Mouse (Mus musculus) forebrain, embryonic 15.5 days (tissue): Measurements from ENCODE around the gene Slpi. TPM values are rescaled to one million over a fixed set of nuclear protein-coding genes. Genes with fewer than 3 reads are reported as not detected.

Experiments
- ATAC-seq: fragments of 200-750 bp; cut with Nextera tagmentation; replicated peaks from 2 replicates; pipeline ENCODE4 v1.8.0; 2017; ENCODE audit warnings: mild to moderate bottlenecking, moderate TSS enrichment, moderate library complexity
- H3K27ac ChIP-seq: fragments of 300-500 bp; sonication (generic); replicated peaks from 2 replicates; pipeline ENCODE4 v1.5.1; 2015; ENCODE audit warnings: mild to moderate bottlenecking, inconsistent platforms
- H3K27me3 ChIP-seq: fragments of 300-500 bp; sonication (generic); 2 replicates; pipeline ENCODE4 v1.6.1; 2015; ENCODE audit warnings: inconsistent platforms
- H3K36me3 ChIP-seq: fragments of 300-500 bp; sonication (generic); 2 replicates; pipeline ENCODE4 v1.6.1; 2015; ENCODE audit warnings: mild to moderate bottlenecking, inconsistent platforms
- H3K4me1 ChIP-seq: fragments of 300-500 bp; sonication (generic); 2 replicates; pipeline ENCODE4 v1.6.1; 2015; ENCODE audit warnings: inconsistent platforms
- H3K4me2 ChIP-seq: fragments of 300-500 bp; sonication (generic); replicated peaks from 2 replicates; pipeline ENCODE4 v1.6.1; 2015; ENCODE audit warnings: mild to moderate bottlenecking, inconsistent platforms
- H3K4me3 ChIP-seq: fragments of 300-500 bp; sonication (generic); 2 replicates; pipeline ENCODE4 v1.5.1; 2015; ENCODE audit warnings: mild to moderate bottlenecking, inconsistent platforms
- H3K9ac ChIP-seq: fragments of 300-500 bp; sonication (generic); replicated peaks from 2 replicates; pipeline ENCODE4 v1.6.1; 2015; ENCODE audit warnings: mild to moderate bottlenecking, inconsistent platforms
- H3K9me3 ChIP-seq: fragments of 300-500 bp; sonication (generic); 2 replicates; pipeline ENCODE4 v1.6.1; 2016; ENCODE audit warnings: inconsistent platforms
- WGBS: fragments of 180-500 bp; shearing (Covaris S2); methylation state at CpG from one replicate; pipeline ENCODE4 v1.1.7; 2015; ENCODE audit warnings: mixed read lengths; 5-methylcytosine and 5-hydroxymethylcytosine counted together
- polyA plus RNA-seq: library from polyadenylated mRNA; unstranded; fragments of >200 nt; fragmentation: Nextera tagmentation; extraction: Ambion mirVana; gene quantifications from 2 replicates; pipeline ENCODE4 v1.2.1, GENCODE M21; 2015

Slpi gene
- polyA plus RNA-seq, 1 experiment from 2014 or later, result not detected

DNA sequence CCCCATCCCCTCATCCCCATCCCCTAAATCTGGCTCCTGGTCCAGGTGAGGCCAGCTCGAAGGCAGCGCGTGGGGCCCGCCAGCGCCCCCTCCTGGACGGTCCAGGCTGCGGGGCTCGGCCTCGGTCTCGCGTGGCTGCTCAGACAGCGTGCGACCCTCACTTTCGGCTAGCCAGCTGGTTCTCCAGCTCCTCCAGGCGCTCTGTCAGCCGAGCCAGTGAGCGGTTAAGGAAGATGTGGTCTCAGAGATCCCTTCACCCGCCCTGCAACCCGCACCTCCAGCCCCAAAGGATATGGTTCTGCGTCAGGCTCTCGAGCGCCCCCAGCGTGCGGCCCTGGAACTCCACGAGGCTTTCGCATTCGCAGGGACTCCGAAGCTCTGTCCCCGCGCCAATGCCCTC, 604 bp upstream of the Slpi start:
- WGBS, result under 1% methylated on average over 30 of the region's 30 CpGs
- H3K27ac ChIP-seq, result no peak overlapping the region
- H3K9me3 ChIP-seq, result no peaks in the 10 kb centered on the region
- H3K36me3 ChIP-seq, result no peaks in the 10 kb centered on the region
- H3K4me3 ChIP-seq, result peak overlapping the region; percentile 48
- H3K27me3 ChIP-seq, result no peaks in the 10 kb centered on the region; the same call in 1 of the 2 replicates
- peaks cover 19% of the 10 kb centered on the region for H3K4me1 ChIP-seq
- peak overlapping the region; percentile 65 for H3K4me2 ChIP-seq
- ATAC-seq, result peak; percentile 77
- peak overlapping the region; percentile 41 for H3K9ac ChIP-seq

DNA sequence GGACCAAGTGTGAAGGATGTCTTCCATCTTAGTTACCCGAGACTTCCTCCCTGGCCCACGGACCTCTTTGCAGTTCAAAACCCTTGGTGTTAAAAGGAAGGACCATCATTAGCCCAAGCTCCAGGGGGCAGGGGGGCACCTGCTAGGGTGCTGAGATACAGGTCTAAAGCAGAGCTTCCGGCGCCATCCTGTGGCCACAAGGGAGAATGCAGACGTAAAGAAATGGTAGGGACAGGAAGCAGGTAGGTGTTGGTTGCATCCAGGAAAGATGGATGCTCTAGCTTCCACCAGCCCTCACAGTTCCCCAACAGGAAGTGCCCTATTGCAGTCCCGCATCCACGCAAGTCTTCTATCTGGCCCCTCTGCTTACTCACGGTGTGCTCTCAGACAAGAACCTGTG, 1.9 kb downstream of the Slpi start:
- ATAC-seq, result no peak
- WGBS, result 19% methylated on average over 8 of the region's 8 CpGs
- no peaks in the 10 kb centered on the region for H3K9me3 ChIP-seq

DNA sequence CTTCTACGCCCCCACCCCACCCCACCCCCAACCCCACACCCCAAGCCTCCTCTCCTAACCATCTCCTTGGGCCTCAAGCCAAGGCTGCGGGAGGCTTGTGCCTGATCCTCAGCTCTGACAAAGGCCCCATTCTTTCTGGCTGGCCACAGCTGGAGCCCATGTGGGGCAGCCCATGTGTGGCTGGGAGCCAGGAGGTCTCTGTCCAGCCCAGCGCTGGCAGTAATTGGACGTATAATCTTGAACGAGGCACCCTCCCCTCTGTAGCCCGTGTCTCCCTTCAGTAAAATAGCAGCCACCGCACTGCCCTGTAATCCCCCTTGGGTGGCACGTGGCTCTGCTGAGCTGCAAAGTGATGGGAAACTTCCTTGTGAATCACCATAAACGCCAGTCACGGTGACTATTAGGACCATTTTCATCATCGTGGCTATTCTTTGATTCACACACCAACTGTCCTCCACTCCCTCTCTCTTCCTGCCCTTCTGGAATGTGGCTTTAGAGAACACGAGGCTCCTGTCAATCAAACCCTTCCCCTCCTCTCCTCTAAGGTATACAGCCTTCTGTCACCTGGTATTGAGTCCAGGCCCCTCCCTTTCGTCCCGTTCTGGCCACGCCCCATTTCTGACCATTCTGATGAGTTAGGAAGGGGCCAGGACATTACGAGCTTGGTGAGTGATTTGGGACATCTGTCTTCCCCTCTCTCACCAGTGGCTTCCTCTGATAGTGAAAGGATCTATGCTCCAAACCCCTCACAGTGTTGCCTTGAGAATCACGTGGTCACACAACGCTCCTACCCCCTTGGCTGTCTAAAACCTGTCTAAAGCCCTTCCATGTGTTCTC, 2.8 kb downstream of the Slpi start:
- 8% methylated on average over 18 of the region's 18 CpGs for WGBS
- Histone ChIP-seq H3K4me2 (peak overlapping the region; percentile 6; the same call in 1 of the 2 replicates), H3K9me3 (no peaks in the 10 kb centered on the region), H3K27me3 (no peaks in the 10 kb centered on the region; the same call in 1 of the 2 replicates), H3K9ac (no peak overlapping the region), H3K4me3 (no peak overlapping the region), H3K4me1 (peaks cover 19% of the 10 kb centered on the region), H3K27ac (no peak overlapping the region), H3K36me3 (no peaks in the 10 kb centered on the region)
- ATAC-seq, result peak; percentile 63; the same call in 1 of the 2 replicates

More for the DNA sequence above, 1.9 kb downstream of the Slpi start:
- Histone ChIP-seq H3K27ac (no peak overlapping the region), H3K9ac (no peak overlapping the region), H3K4me2 (no peak overlapping the region), H3K36me3 (no peaks in the 10 kb centered on the region), H3K4me1 (peaks cover 19% of the 10 kb centered on the region), H3K4me3 (no peak overlapping the region), H3K27me3 (no peaks in the 10 kb centered on the region; the same call in 1 of the 2 replicates)

DNA sequence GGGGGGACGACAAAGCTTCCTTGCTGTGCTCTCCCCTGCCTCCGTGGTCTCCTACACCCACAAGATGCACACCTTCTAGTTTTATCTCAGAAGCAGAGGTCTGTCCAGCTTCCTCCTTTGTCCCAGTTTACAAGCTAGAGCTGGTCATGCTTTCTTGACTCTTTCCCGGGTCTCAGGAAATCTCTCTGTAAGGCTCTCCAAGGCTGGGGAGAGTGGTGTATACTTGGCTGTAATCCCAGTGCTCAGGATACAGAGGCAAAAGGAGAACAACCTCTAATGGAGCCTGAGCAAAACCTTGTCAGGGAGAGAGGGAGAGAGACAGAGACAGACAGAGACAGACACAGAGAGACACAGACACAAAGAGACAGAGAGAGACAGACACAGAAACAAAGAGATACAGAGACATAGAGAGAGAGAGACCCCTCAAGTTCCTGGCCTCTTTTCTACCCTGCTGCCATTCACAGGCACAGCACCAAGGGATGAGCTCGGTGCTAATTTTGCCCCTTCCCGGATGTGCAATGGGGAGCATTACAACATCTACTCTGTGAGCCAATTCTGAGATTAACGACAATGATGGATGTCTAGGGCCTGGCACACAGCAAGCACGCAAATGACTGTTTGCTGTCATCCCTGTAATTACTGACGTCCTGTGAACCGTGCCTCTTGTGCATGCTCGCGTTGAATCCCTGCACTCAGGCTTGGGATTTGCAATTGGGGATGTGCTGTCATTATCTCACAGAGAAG, 5.1 kb downstream of the Slpi start:
- 45% methylated on average over 11 of the region's 11 CpGs for WGBS
- Histone ChIP-seq H3K9ac (no peak overlapping the region), H3K9me3 (no peaks in the 10 kb centered on the region), H3K27ac (no peak overlapping the region), H3K4me3 (no peak overlapping the region), H3K27me3 (no peaks in the 10 kb centered on the region; the same call in 1 of the 2 replicates), H3K4me1 (peaks cover 13% of the 10 kb centered on the region), H3K4me2 (no peak overlapping the region), H3K36me3 (no peaks in the 10 kb centered on the region)
- no peak for ATAC-seq

DNA sequence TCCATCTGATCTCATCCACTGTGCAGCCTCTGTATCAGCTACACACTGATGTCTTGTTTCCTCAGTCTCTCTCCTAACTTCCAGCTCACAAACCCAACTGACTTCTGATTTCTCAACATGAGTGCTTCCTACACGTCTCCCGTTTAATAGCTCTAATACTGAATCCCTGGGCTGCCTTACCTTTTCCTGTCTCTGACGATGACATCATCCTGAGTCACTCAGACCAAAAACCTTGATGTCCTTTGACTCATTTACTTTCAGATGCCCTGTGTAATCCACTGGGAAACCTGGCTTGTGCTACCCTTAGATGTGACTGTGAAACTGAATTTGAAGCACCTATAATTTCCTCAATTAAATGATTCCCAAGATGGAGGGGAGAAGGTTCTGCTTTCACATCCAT, 5.9 kb downstream of the Slpi start:
- no peak for ATAC-seq
- no peak overlapping the region for H3K4me3 ChIP-seq

DNA sequence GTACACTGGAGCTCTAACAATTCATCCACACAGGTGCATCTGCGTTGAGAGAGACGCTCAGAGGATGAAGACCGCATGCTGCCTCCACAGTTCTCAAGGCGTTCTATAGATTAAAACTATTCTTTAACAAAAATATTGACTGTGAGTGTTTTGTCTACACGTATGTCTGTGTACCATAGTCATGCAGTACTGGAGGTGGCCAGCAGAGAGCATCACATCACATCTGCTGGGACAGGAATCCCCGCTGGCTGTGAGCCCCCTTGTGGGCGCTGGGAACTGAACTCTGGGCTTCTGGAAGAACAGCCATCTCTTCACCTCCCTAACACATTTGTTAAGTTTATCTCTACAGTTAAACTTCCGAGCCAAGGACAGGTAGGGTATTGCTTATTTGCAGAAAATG, 7.2 kb downstream of the Slpi start:
- 80% methylated on average over 8 of the region's 8 CpGs for WGBS
- ATAC-seq, result no peak
- Histone ChIP-seq H3K9me3 (no peaks in the 10 kb centered on the region), H3K27ac (no peak overlapping the region), H3K9ac (no peak overlapping the region), H3K4me2 (no peak overlapping the region), H3K4me3 (no peak overlapping the region), H3K27me3 (no peaks in the 10 kb centered on the region), H3K4me1 (peaks cover 10% of the 10 kb centered on the region), H3K36me3 (no peaks in the 10 kb centered on the region)

More for the DNA sequence above, 5.9 kb downstream of the Slpi start:
- Histone ChIP-seq H3K27me3 (no peaks in the 10 kb centered on the region), H3K4me2 (no peak overlapping the region), H3K9ac (no peak overlapping the region), H3K9me3 (no peaks in the 10 kb centered on the region), H3K36me3 (no peaks in the 10 kb centered on the region), H3K27ac (no peak overlapping the region), H3K4me1 (peaks cover 10% of the 10 kb centered on the region)
- WGBS, result 87% methylated on average over 3 of the region's 3 CpGs

DNA sequence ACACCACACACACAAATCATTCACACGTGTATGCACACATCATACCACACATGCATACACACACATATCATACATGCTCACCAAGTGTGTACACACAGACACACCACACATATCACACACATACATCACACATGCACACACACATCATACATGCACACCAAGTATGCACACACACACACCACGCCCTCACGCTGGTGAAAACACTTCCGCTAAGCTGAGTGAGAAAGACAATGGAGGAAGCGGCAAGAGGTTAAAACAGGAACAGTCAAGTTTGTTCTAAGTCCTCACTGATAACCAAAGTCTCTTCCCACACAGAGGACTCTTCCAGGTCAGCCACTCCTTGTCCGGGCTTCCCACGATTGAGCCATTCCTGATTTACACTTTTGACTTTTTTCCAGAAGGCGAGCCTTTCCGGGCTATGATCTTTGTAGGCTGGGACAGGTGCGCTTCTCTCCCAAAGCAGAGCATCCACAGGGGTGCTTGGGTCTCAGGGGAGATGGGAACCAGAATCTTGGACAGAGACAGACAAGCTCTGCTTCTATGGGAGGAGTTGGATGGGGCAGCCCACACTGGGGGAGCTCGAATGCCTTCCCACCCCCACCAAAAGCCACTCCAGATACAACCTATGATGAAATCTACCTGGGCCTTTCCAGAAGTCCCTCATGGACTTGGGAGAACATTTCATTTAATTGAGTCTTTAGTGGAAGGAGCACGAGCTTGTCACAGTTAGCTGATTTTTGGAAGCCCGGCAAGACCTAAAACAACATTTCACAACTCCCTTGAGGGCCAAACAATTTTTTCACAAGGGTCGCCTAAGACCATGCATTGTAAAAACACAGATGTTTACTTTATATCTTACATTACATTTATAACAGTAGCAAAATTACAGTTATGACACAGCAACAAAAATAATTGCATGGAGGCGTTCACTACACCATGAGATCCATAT, 11.1 kb downstream of the Slpi start:
- H3K27me3 ChIP-seq, result no peaks in the 10 kb centered on the region
- H3K9ac ChIP-seq, result no peak overlapping the region
- no peak for ATAC-seq
- no peak overlapping the region for H3K27ac ChIP-seq
- H3K9me3 ChIP-seq, result no peaks in the 10 kb centered on the region
- H3K4me3 ChIP-seq, result no peak overlapping the region
- no peaks in the 10 kb centered on the region for H3K4me1 ChIP-seq
- H3K4me2 ChIP-seq, result no peak overlapping the region
- WGBS, result 92% methylated on average over 15 of the region's 15 CpGs
- no peaks in the 10 kb centered on the region for H3K36me3 ChIP-seq

DNA sequence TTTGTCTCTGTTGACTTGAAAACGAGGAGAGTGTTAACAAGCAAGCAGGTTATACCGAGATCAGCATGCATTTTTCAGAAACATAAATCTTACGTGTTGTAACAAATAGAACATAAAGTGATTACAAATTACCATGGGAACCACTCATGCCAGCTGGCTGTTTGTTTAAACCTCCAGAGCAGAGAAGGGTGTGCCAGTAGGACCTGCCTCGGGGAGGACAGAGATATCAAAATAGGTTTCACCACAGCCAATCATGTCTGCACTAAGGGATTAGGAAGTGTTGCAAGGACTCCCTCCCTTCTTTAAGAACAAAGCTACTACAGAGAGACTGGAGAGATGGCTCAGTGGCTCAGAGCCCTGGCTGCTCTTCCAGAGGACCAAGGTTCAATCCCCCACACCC, 15.7 kb downstream of the Slpi start:
- Histone ChIP-seq H3K9me3 (no peaks in the 10 kb centered on the region), H3K36me3 (no peaks in the 10 kb centered on the region), H3K27ac (no peak overlapping the region), H3K4me3 (no peak overlapping the region), H3K9ac (no peak overlapping the region), H3K4me2 (no peak overlapping the region), H3K27me3 (no peaks in the 10 kb centered on the region), H3K4me1 (no peaks in the 10 kb centered on the region)
- ATAC-seq, result no peak
- 52% methylated on average over 4 of the region's 4 CpGs for WGBS

DNA sequence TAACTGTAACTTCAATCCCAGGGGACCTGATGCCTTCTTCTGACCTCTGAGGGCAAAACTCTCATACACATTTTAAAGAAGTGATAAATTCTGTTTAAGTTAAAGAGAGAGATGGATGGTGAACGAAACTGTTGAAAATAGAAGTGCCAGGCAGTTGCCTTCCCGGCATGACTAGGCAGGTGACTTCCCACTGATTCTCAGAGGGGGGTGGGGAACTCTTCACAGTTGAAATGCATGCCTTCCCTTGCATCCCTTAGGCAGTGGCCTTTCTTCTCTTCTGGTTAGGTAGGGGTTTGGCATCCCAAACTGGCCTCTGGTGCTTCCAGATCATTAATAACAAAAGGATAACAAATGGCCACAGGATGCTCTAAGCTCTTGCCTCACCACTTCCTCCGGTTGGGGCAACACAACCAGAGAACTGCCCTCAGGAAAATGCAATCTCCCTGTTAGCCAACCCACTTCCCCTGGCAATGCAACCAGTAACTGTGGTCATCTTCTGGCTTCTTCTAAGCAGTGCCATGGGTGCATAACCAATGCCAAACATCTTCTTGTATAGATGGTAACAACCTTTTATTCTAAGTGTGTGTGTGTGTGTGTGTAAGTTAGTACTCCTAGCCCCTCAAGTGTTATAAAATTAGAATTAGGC, 16.4 kb downstream of the Slpi start:
- Histone ChIP-seq H3K27me3 (no peaks in the 10 kb centered on the region), H3K27ac (no peak overlapping the region), H3K36me3 (no peaks in the 10 kb centered on the region), H3K9me3 (no peaks in the 10 kb centered on the region), H3K4me2 (no peak overlapping the region), H3K4me1 (no peaks in the 10 kb centered on the region), H3K9ac (no peak overlapping the region), H3K4me3 (no peak overlapping the region)
- ATAC-seq, result no peak
- WGBS, result 40% methylated on average over 3 of the region's 3 CpGs

DNA sequence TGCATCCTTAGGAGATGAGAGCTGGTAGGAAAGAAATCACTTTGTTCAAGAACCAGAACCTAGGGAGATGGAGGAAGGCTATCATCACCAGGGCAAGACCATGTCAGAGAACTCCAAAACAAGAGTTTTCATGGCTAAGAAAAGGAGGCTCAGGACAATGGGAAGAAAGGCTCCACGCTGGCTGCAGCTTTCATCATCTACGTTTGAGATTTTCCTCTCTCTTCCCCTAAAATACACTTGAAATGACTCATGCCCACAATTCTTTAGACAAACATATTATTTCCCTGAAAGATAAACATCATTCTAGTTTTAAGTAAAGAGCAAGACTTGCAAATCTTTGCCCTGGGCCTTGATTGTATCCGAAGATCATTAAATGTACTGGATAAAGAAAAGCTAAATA, 17.5 kb downstream of the Slpi start:
- Histone ChIP-seq H3K9me3 (no peaks in the 10 kb centered on the region), H3K4me2 (no peak overlapping the region), H3K4me1 (no peaks in the 10 kb centered on the region), H3K27ac (no peak overlapping the region), H3K27me3 (no peaks in the 10 kb centered on the region), H3K36me3 (no peaks in the 10 kb centered on the region), H3K4me3 (no peak overlapping the region), H3K9ac (no peak overlapping the region)
- ATAC-seq, result no peak
- WGBS, result 81% methylated on average over 3 of the region's 3 CpGs

DNA sequence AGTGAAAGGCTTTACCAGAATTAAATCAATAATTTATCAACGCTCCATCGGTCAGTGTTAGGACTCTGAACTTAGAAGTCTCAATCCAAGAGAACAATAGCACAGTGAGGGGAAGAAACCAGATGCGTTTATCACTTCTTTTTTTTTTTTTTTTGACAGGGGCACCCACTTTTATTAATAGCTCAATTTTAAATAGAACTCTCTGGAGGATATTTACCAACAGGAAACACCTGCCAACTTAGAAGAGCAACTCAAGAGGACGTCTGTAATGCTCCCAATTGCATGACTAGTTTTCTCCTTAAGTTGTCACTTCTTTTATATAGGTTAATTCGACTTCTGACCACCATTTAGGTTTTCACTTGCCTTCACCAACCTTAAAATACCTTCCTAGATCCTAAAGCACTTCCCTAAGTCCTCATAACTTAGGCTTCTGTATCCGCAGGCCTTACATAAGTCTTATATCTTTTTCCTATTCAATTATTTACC, 20.2 kb downstream of the Slpi start:
- Histone ChIP-seq H3K4me2 (no peak overlapping the region), H3K36me3 (no peaks in the 10 kb centered on the region), H3K9me3 (no peaks in the 10 kb centered on the region), H3K27ac (no peak overlapping the region), H3K27me3 (no peaks in the 10 kb centered on the region), H3K4me1 (no peaks in the 10 kb centered on the region), H3K4me3 (no peak overlapping the region), H3K9ac (no peak overlapping the region)
- WGBS, result 77% methylated on average over 6 of the region's 6 CpGs
- no peak for ATAC-seq
